Mouse (Mus musculus): ENCODE measurements around the gene Sgcg.

Gene Sgcg

DNA sequence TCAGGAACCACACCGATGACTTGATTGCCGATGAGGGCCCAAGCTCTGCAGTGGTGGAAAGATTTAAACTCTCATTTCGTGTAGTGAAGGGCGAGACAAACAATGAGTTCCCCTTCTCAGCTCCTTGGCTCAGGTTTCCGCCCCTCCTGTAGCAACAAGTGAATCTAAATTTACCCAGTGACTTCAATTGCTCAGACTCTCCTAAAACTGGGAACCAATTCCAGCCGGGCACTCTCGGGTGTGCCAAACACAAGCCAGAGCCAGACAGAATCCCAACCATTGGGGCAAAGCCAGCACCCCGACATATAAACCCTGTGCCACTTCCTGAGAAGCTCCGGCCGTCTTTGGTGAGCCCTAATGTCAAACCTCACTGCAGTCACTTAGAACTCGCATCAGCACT lies at the start of gene Sgcg:
Gene Sgcg, minus strand, starts transcription at position 139 of the 400 bp plus-strand sequence.
- no peak for DNase-seq (ENCODE audit: low spot score)

DNA sequence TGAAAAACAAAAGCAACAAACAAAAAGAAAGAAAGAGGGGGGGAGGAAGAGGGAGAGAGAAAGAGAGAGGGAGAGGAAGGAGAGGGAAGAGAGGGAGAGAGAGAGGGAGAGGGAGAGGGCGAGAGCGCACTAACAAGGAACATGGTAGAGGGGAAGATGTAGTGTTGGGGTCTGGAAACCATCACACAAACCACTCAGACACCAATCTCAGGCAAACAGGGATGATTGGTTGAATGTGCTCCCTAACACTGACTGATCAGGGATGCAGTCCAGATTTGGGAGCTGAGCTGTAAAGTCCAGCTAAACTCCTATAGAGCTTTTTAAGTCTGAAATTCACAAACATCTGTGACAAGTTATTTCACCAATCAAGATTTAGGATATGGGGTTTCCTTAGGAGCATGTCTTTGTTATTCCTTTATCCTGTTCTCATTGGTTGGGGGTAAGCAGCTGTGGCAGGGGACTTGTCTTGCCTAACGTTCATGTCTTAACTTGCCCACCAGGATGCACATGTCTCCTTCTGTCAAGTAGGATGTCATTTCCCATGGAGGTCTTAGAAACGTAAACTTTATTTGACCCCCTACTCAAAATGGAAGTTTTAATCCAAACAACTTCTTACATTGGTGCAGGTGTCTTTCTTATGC lies 45.8 kb upstream of the Sgcg start:
- DNase-seq (ENCODE audit: low spot score): no peak

DNA sequence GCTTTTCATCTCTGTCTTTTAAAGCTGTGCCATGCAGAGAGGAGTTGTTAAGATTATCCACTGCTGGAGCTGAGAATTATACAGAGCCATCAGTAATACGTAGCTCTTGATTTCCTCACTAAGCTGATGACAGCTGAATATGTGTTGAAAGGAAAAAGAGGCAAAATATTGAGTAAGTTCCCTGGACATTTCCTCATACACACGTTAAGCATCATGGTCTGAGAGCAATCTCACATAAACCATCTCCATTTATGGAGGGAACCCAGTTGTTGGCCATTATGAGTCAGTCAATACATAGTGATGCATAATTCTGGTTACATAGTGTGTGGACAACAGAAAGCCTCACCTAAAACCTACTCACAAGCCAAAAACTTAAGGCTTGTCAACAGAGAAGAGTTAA lies 44.1 kb upstream of the Sgcg start:
- DNase-seq (ENCODE audit: low spot score): no peak

DNA sequence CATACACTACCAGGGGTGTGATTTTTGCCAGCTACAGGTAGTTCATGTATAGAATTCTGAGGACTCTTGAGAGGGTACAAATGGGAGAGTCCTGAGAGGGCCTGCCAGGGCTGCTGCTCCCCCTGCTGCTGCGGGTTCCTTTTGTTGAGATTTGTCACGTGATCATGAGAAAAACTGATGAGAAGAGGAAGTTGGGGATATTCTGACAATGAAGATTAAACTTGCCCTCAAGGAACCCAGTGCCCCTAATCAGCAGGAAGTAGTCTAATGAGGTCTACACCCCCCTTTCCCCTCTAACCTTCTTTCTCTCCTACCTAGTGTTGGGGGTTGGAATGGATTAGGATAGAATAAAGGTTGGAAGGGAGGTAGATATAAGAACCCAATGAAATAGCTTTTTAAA lies 43.0 kb upstream of the Sgcg start:
- no peak for DNase-seq (ENCODE audit: low spot score)

DNA sequence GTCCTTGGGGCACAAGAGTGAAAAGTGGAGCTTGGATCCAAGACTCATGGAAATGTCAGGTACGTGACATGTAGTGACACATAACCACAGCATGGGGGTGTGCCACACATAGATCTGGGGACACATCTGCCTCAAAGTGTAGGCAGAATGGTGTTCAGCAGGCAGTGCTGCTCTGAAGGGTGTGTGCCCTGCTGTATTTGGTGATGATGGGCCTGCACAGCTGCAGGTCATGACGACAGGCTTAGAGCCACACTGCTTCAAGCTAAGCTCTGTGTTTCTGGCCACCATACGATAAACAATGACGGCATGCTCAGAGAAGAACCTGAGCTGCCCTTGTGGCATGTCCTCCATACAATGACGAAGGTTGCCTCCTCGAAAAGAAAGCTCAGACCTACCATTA lies 41.5 kb upstream of the Sgcg start:
- DNase-seq (ENCODE audit: low spot score): no peak

DNA sequence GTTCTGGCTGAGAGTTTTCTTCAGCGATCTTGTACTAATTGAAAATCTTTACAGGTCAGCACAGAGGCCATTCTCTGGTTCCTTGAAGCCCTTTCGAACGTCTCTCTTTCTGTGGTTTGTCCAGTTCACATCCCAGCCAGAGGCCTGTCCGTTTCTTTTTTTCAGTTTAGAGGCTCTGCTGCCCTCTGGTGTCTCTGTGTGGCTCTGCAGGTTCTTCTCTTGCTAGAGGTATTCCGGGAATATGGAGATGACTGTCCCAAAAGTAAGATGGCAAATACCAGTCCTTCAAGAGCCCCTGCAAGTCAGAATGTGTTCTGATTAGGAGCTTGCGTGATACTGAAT lies 36.4 kb upstream of the Sgcg start:
- DNase-seq (ENCODE audit: low spot score): no peak

DNA sequence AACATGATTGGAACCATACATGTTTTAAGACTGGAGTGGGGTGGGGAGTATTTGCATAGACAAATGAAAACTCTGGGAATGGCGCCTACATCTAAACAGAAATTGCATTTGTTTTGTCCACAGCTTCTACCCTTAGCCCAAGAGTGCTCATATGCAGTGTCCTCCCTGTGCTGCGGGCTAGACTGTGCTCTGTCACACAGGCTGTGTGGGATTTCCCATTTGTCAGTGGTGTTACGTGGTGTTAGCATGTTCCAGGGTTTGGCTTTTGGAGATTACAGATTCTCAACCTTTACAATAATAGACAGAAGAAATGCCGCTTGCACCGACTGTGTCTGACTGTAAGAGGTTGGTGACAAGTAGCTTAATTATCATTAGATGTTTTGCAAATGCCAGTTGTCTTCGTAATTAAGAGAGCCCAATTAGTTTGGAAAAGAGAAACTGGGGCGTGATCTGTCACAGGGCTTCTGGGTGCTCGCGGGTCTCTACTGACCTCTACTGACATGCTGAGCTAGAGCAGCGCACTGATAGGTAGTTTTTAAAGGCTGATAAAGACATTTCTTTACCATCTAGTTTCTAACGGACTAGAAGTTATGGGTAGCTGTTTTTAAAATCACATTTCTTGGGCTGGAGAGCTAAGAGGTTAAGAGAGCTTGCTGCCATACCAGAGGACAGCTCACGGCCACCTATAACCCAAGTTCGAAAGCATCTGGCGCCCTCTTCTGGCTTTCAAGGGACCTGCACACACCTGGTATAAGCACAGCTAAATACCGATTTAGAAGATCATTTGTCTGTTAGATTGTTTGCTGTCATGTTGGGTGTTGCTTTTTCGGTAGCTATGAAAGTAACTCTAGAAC lies 35.8 kb upstream of the Sgcg start:
- DNase-seq (ENCODE audit: low spot score): peak; percentile 48

DNA sequence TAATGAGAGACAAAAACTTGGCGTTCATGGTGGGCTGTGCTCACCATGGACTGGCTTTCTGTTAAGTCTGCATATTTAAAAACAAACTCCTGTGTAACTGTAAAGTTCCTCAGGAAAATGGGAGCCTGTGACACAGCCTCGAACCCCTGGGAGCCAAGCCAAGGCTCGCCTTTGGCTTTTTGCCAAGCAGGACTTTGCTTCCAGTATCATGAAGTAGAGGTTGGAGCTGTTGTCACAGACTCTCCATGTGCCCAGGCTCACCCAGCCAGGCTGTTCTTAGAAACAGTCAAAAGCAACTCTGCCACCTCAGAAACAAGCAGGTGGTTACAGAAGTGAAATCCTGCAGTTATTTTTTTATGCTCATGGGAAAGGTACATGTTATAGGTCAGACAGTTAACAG lies 32.4 kb upstream of the Sgcg start:
- no peak for DNase-seq (ENCODE audit: low spot score)

DNA sequence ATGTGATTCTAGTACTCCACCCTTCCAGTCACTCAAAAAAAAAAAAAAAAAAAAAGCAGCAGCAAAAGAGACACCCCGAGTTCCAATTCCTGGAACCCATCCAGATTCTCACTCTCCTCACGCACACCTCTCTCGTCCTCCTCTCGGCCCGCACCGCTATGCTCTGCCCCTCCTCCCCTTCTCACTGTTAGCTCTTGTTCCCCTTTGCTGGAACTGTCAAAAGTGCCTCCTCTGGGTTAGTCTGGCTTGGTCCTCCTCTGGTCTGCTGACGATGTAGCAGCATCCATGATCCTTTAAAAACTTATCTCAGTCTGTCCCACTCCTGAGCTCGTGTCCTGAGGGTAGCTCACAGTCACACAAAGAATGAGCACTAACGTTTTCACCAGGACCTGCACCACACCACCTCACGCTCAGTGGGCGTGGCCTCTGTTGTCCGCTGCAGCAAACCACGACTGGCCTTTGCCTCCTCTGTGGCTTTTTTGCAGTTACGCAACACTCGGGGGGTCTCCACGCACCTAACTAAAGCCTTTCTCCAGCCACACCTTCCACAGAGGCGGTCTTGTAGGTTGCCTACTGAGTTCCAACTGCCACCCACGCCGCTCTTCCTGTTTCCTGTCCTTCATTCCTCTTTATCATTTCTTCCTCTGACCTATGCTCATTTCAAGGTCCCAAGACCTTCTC lies 30.5 kb upstream of the Sgcg start:
- no peak for DNase-seq (ENCODE audit: low spot score)

DNA sequence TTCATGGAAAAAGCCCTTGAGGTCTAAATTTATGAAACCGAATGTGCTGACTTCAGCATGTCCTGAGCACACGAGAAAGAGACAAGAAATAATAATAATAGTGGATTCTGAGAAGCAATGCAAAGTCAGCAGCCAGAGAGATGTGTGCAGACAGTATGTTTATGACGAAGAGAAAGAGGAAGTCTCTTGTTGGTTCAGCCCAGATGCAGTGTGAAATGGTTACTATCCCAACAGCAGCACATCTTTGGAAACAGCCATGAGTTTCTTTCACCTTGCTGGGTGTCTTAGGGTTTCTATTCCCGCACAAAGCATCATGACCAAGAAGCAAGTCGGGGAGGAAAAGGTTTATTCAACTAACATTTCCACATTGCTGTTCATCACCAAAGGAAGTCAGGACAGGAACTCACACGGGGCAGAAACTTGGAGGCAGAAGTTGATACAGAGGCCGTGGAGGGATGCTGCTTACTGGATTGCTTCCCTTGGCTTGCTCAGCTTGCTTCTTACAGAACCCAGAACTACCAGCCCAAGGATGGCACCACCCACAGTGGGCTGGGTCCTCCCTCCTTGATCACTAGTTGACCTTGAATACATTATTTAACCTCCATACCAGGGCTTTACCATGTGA lies 20.5 kb upstream of the Sgcg start:
- DNase-seq (ENCODE audit: low spot score): no peak

DNA sequence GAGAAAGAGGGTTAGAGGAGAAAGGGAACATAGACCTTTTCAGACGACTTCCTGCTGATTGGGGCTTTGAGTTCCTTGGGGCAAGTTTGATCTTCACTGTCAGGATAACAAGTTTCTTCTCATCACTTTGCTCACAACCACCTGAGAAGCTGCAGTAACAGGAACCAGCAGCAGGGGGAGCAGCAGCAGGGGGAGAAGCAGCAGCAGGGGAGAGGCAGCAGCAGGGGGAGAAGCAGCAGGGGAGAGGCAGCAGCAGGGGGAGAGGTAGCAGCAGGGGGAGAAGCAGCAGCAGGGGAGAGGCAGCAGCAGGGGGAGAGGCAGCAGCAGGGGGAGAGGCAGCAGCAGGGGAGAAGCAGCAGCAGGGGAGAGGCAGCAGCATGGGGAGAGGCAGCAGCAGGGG lies 19.0 kb upstream of the Sgcg start:
- DNase-seq (ENCODE audit: low spot score): no peak

DNA sequence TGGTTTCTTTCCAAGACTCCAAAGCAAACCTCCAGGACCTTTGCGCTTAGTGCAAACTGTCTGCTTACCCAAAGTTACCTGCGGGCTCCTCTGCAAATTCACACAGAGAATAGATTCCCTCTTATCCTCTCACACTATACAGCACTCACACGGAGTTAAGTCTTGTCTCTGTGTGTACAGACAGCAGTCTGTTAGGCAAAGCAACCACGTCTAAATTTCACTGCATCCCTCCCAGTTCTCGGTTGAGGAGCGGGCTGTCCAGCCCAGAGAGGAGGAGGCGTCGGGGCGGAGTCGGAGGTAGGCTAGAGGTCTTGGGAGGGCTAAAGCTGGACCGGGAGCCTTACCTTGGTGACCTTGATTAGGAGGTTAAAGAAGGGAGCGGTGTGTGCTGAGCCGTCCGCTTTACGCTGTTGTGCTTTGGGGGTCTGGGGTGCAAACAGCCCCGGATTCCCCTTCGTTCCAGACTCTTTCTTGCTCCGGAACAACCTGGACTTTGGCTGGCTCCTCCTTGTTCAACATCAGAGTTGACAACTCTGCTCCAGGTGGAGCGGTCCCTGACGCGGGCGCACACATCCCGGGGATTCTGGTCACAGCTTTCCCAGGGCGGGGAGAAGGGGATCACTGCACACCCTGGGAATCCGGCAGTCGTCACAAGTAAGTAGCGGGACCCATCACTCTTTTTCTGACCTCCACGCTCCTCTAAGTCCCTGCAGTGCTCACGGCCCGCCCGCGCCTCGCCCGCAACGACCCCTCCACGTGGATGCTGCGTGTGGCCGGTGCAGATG lies 16.3 kb upstream of the Sgcg start:
- no peak for DNase-seq (ENCODE audit: low spot score)

DNA sequence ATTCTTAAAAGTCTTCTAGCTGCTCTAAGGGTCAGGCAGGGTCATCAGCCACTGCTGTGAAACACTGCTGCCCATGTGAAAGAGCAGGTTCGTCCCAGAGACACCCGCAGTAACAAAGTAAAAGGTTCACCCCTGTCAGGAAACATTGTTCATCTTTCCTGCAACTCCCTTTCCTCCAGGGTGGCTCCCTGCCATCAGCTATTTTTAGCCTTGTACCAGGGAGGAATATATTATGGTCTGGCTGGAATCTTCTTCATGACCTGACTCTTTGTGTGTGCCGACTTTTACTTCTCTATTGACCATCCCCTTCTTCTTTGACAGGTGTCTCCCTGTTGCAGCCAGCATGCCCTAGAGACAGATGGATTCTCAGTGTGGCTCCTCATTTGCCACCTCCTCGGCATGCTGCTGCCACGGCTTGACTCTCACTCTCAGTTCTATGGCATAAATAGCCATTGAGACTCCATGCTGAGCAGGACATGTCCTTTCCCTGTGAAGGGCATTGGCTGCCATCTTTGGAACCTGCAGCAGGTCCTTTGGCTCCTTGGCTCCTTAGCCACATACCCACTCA lies 9.7 kb upstream of the Sgcg start:
- no peak for DNase-seq (ENCODE audit: low spot score)

DNA sequence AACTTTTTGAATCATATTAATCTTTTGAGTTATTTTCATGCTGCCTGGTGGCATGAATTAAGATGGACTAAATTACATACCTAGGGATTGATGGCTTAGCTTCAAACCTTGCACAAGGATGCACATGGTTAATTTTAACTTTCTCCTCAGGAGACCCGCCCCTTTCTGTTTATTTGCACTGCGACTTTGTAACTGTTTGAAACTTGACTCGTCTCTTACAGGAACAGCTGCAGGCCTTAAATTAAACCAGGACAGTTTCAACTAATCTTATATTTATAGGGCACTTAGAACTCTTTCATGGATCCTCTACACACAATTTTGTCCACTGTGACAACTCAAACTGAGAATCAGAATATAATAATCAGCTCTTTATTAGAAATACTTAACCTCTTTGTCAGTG lies 794 bp upstream of the Sgcg start:
- DNase-seq (ENCODE audit: low spot score): no peak

DNA sequence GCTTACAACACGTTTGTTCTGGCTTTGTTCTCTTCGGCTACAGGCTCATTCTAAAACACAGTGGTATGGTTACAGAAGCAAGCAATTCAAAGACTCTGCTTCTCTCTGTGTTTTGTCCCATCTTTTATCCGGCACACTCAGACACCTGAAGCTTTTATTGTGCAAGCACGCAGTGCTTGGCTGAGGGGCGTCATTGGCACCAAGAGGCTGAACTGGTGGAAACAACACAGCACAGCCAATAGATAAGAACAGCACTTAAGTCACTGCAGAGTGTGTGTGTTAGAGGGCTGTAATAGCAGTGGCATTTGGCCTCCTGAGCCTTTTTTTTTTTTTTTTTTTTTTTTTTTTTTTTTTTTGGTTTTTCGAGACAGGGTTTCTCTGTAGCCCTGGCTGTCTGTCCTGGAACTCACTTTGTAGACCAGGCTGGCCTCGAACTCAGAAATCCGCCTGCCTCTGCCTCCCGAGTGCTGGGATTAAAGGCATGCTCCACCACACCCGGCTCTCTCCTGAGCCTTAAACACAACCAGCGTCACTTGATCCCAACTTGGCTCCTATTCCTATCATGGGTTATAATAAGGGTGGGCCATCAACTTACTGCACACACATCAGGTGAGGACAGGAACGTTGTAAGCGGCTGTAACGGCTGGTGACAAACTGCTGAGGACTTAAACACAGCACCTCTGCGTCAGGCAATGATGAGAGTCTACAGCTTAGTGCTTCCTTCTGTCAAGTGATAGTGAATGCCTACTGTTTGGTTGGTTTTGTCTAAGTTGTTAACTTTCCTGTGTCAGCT lies 5.5 kb downstream of the Sgcg start:
- no peak for DNase-seq (ENCODE audit: low spot score)

DNA sequence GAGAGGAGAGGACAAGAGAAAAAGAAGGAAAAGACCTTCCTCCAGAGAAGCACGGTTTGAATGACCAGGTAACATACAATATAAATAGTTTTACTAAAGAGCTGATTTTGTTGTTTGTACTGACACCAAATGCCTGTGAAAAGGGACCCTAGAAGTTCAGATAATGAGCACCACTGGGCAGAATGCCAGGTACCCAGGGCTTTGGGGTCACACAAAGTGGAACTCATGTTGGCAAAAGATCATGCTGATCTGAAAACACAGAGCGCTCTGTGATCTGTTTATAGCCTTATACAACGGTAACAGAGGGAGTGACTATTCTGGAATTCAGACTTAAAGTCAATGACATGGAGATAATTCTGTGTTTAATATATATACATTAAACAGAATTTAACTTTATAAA lies 11.8 kb downstream of the Sgcg start:
- no peak for DNase-seq (ENCODE audit: low spot score)

DNA sequence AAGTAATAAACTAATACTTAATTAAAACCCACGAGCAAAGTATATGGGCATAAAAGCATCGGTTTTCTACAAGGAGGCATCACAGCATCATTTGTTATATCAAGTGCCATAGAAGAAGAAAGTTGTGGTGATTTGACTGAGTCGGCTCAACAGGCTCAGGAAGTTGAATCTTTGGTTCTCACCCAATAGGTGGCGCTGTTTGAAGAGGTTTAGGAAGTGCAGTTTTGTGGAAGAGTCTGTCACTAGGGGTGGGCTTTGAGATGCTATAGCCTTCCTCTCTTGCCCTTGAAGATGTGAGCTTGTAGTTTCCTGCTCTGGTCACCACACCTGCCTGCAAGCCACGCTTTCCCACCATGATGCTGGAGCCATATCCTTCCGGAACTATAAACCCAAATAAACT lies 15.7 kb downstream of the Sgcg start:
- no peak for DNase-seq (ENCODE audit: low spot score)

DNA sequence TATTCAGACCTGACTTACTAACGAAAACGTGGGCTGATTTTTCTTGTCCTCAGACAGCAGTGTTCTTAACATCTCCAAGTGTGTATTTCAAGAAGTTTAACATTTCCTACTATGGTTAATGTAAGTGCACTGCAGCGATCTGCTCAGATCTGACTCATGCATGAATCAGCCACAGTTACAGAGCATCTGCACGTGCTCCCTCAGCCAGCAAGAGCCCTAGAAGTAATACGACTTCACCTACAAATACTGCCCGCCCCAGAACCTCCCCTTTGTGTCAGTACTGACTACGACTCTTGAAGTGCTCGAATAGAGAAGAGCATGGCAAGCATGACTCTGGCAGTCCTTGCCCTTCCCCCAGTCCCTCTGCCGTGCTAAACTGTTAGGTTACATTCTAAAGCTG lies 19.5 kb downstream of the Sgcg start:
- peak; percentile 57 for DNase-seq (ENCODE audit: low spot score)

DNA sequence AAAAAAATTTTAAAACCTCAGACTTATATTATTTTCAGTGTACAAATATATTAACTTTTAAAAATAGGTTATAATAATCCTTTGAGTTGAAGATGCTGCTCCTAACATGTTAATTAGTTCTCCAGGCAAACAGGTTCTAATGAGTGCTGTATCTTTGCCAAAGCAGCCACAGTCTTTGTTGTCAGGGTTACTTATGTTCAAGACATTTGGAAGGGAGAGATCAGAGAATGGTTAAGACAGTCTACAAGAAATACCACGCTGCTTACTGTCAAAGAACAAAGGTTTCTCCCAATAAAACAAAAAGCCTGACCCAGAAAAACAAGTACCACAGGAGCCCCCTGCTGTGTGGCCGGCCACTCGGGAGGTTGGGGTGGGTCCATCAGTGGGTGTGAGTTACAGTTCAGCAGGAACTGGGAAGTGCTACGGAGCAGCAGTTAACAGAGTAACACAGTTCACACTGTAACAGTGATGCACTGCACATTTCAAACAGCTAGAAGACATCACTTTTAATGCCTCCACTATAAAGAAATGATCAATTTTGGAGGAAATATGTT lies 21.1 kb downstream of the Sgcg start:
- no peak for DNase-seq (ENCODE audit: low spot score)

DNA sequence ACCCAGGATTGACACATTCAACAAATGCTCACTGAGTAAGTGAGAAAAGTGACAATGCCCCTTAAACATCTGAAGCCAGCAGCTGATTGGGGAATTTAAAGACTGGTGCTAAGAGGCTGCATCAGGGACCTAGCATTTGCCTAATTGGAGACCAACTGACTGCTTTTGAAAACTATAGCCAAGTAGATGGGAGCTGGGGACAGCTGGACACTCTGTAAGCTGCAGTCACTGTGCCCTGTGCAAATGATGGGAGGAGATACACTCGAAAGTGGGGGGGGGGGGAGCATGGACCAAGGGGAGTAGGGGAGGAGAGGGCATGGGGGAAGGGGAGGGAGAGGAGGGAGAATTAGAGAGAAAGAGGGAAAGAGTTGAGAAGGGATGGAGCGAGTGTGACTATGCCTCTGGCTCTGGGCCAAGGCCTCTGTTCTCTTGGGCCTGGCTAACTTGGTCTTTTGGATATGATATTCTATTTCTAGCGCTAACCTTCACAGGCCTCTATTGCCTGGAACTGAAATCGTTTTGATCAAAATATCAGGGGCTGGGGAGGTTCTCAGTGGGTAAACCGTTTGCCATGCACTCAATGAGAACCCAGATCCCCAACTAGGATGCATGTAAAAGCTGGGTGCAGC lies 22.3 kb downstream of the Sgcg start:
- DNase-seq (ENCODE audit: low spot score): no peak

Measured in left cerebral cortex, adult 11 months (tissue).